Mouse (Mus musculus) urinary bladder, postnatal 10 days (tissue): Measurements from ENCODE around the gene Agap1.
"Not testable (repeated sequence)": the region's sequence is repeated elsewhere in the genome, so short reads cannot be mapped to it uniquely, and the experiment has no call there.

Source experiments
- DNase-seq: peaks from one replicate; pipeline ENCODE4 v3.0.0; 2022; ENCODE audit warnings: low spot score

Gene Agap1

DNA sequence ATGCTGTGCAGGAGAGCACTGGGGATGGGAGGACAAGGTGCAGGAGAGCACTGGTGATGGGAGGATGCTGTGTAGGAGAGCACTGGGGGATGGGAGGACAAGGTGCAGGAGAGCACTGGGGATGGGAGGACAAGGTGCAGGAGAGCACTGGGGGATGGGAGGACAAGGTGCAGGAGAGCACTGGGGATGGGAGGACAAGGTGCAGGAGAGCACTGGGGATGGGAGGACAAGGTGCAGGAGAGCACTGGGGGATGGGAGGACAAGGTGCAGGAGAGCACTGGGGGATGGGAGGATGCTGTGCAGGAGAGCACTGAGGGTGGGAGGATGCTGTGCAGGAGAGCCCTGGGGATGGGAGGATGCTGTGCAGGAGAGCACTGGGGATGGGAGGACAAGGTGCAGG, 47.3 kb downstream of the Agap1 start:
- not testable (repeated sequence) for DNase-seq

DNA sequence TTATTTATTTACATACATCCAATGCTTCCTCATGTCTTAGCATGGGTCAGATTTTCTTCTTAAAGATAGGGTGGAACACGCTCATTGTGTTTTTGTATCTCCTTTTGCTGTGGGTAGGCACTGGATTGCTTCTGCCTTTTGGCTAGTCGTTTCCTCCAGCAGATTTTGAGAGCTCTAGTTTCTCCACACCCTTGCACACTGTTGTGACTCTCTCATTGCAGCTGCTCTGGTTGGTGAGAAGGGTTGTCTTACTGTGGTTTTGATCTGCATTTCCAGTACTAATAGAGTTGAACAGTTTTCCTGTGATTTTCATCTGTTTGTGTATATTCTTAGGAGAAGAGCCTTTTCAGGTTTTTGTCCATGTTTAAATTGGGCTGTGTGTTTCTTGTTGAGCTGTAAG, 54.6 kb downstream of the Agap1 start:
- DNase-seq: no peak

DNA sequence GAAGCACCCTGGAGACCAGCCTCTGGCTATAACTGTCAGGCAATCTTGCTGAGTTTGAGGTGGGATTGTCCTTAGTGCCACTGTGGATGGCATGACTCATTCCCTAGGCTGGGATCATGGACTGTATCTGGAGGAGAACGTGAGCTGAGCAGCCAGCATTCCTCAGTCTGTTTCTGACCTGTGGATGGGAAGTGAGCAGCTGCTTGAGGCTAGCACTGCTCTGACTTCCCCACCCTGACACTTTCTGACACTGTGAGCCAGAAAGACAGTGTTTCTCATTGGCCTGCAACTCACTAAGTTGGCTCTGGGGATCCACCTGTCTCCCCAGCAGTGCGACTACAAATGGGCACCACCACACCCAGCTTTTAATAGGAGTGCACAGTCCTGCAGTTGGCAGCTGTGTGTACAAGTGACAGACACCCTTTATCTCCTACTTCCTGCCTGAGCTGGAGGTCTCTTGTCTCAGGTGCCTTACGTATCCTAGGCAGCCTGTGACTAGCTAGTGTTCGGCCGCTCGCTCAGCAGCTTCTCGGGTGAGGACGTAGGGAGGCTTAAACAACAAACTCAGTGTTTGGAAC, 55.2 kb downstream of the Agap1 start:
- DNase-seq: no peak

DNA sequence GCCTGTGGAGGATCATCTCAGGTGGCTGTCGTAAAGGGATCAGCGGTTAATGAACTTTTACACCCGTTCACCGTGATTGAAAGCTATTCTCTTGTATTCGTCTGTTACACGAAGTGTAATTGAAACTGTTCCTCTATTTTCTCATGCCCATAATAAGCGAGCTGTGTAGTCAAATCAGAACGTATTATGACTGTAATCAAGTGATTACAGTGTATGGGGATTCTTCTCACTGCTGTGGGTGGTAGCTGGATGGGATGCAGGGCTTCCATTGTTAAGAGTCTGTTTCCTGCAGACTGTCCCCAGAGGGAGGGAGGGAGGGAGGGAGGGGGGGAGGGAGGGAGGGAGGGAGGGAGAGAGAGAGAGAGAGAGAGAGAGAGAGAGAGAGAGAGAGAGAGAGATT, 56.1 kb downstream of the Agap1 start:
- no peak for DNase-seq

DNA sequence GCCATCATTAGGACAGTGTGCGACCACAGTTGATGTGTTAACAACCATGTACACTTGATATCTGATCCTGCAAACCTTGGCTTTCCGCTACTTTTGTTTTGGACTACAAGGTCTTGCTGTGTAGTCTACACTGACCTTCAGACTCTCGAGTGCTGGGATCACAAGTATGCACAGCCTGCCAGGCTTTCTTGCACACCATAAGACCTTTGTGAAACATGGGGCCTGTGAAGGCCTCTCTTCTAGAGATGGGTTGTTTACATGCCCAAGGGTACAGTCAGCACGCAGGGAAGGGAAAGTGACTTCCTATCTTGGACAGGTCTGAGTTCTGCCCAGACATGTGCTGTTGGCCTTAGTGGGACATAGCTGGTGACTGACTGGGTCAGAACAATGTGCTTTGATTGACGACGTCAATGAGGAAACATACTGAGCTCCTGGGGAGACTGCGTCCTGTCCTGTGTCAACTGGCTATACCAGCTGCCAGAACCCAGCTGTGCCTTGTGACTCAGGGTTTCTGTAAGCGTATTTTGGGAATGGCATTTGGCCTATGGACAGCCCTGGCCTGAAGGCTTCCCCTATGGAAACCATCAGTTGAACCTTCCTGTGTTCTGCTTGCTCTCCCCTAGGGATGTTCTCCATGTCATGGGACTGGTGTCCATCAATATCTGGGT, 59.1 kb downstream of the Agap1 start:
- DNase-seq: no peak

DNA sequence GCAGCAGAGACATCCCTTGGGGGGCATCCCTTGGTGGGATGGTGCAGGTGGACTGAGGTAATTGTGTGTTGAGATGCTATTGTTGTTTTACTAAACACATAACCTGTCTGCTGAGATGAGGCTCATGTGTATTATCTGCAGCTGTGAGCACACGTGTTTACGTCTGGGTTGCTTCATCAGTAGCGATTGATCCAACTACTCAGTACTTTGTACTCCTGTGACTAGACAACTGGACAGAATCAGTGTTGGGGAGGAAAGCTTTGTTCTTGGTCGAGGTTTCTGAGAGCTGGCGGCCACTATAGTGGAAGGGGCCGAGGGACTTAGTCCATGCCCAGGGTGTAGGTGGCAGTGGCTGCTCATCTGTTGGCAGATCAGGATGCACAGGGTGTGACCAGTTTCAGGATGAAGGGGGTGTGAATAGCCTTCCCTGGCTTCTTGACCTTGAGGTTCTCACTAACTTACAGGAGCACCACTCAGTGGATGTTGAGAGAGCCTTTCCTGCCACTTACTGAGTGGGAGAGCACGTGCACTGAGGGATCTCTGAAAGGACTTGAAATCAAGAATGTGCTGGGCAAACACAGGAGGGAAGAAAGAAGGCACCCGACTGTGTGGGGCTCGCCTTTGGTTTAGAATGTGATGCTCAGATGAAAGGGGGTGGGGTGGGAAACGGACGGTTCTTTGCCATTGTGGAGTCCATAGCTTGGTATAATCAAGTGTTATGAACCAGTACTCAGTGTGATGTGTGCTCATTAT, 61.4 kb downstream of the Agap1 start:
- DNase-seq: no peak

DNA sequence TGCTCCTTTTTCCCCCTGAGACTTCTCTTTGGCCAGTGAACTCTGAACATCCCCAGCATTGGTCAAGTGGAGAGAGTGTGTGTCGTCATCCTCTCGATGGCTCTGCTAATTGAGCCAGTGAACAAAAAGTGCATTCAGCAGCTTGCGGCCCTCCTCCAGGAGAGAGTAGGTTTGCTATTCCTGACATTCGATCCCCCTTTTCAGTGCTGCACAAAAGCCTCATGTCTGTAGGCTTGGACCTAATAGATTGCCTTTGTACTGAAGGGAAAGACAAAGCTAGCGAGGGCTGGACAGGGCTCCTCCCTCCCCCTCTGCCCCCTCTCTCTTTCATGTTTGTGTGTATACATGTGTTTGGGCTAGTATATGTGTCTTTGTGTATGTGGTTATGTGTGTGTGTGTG, 63.2 kb downstream of the Agap1 start:
- no peak for DNase-seq

DNA sequence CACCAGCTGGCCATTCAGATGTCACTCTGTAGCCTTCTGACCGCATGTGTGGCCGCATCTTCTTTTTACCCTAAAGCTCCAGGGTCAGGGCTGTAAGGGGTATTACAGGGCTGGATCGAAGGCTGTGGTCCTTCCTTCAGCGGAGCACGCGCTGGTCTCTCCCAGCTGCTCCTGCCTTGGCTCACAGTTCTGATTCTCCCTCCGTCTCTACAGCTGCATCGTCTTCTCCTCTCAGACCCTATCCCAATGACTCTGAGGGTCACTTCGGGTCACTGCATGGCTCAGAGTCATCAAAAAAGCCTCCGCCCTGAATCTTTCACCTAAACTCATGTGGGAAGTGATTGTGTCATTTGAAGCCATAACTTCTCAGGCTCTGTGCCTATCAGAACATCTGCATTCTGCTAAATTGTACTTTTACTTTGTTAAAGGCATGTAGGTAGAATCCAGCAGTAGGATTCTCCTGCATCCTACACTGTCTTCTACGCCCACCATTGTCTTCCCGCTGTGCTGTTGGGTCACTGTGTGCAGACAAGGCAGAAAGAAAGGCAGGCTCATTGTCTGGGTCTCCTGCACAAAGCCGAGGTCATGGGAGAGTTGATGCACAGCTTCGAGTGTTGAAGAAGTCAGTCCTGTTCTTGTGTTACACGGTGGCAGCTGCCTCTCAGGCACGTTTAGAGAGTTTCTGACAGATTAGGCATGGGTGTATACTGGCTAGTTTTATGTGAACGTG, 65.5 kb downstream of the Agap1 start:
- no peak for DNase-seq

DNA sequence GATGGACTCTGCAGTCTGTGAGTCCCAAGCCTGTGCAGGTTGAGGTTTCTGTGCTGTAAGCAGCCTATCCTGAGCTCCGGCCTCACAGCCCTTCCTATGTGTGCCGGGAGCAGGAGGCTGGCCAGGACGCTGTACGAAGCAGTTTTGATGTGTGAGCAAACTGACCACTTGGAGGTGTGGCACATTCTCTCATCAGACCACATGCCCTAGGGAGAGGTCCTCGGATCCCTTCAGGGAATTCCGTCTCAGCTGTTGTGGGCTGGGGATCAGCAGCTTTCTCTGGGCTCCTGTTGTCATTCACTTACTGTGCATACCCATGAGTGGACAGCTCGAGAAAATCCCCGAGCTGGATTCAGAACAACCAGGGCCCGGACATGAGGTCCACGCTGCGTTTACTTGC, 66.8 kb downstream of the Agap1 start:
- DNase-seq: no peak

DNA sequence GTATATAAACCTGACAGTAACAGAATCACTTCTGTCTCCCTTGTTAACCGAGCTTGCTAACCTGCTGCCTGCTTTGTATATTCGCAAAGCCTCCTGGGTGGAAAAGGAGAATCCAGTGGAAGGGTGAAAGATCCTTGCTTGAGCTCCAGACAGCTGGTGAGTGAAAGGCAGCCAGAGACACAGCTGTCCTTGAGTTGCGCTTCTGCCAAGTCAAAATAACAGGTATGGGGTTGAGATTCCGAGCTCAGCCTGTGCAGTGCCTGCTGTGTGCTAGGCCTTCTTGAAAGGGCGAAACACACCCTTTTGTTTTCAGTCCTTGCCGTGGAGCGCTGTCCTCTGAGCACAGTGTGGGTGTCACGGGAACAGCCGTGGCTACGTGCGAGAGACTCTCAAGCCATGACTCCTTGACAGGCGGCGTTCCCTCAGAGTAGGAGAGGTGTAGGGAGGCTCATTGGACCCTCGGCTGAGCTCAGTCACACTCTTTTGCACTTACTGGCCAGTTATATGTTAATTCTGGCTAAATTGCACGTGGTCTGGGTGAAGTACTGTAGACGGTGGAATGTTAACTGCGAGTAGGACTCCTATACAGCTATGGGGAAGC, 67.4 kb downstream of the Agap1 start:
- DNase-seq: no peak

DNA sequence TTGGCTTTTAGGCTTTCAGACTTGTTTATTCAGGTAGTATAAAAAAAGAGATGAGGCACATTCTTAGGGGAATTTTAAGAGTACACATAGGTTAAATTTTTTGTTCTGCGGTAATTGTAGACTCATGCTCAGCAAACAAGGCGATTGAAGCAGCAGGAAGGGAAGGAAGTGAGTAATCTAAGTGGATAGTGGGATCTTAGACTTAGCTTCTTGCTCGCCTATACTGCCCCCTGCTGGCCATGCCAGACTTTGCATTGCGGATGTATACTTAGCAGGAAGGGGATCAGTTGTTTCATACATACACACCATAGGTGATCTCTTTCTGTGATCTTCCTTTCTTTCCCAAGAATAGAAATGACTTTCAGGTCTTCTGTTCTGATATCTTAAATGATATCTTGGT, 69.8 kb downstream of the Agap1 start:
- DNase-seq: peak; percentile 72

DNA sequence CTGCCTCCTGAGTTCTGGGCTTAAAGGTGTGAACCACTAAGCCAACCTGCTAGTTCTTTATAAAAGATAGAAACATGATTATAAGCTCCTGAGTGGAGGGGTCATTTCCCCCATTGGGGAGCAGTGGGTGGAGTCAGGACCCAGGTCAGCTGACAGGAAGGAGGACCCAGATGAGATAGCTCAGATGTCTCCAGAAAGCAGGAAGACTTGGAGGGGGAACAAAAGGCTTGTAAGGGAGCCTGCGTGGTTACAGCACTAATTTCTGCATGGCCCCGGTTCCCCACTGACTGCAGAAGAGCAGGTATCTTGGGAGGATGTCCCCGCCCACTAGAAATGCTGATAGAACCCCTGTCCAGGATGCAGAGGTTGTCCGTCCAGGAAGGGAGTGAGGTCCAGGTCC, 70.4 kb downstream of the Agap1 start:
- no peak for DNase-seq

DNA sequence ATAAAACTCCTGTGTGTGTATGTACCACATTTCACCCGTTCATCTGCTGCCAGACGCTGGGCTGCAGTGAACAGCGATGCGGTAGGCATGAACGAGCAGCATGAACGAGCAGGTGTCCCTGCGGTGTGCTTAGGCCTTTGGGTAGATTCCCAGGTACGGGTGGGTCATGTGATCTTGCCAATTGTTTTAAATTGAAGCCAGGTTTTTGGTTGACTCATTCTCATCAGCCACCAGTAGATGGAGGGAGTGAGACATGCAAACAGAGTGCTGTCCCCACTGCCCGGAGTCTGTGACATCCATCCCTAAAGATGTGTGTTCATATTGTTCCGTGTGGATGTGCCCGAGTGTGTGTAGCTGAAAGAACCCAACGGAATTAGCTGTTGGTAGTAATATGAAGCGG, 71.2 kb downstream of the Agap1 start:
- DNase-seq: no peak

DNA sequence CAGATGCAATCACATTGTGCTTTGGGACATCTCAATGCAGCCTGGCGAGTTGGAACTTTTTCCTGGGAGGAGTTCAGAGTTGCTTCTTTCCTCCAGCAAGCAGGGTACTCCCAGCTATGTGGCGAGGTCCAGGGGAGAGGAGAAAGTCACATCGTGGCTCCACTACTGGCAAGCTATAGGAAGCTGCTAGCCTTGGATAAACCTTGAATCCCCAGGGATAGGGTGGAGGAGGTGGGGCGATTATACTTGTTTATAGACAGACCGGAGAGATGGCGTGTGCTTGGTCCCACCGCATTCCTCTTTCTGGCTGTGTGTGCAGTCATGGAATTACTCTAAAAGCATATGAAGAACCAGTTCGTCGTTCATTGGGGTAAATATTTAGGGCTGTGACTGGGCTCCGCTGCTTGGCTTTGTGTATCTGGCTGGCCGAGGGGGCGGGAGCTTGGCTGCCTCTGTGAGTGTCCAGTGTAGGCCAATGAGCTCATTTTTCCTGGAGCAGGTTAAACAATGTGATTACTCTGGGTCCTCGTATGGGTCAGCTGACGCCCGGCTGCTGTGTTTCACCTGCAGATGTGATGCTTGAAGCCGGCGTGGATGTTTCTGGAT, 74.2 kb downstream of the Agap1 start:
- no peak for DNase-seq

DNA sequence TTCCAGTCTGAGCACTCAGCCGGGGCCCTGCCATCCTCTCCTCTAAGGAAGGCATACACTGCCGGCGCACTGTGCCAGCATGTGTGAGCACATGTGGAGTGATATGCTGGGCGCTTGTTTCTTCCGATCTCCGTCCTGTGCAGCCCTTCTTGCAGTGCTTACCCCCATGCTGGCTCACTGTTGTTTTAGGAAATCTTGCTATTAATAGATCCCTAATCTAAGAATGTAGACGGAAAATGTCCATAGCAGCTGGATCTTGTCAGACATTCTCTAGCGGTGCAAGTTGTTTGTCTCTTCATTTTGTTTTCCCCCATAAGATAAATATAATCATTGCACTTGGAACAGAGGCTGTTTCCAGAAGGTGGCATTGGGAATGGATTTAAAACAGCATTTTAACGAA, 79.1 kb downstream of the Agap1 start:
- no peak for DNase-seq

DNA sequence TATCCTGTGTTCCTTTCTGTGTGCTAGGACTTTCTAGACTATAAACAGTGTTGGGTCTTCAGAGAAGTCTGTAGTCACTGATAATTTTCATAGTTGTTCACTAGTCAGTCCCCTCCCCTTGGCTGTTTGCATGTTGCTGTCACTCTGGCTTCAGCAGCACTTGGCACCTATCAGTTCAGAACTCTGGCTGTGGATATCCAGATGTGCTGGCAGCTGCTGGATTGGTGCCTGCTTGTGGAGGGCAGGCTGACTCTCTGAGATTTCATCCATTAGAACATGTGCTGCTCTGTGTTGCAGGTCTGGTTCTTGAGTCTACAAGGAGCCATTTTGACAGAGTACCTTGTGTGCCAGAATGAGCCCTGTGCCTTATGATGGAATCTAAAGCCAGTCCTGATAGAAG, 80.6 kb downstream of the Agap1 start:
- no peak for DNase-seq

DNA sequence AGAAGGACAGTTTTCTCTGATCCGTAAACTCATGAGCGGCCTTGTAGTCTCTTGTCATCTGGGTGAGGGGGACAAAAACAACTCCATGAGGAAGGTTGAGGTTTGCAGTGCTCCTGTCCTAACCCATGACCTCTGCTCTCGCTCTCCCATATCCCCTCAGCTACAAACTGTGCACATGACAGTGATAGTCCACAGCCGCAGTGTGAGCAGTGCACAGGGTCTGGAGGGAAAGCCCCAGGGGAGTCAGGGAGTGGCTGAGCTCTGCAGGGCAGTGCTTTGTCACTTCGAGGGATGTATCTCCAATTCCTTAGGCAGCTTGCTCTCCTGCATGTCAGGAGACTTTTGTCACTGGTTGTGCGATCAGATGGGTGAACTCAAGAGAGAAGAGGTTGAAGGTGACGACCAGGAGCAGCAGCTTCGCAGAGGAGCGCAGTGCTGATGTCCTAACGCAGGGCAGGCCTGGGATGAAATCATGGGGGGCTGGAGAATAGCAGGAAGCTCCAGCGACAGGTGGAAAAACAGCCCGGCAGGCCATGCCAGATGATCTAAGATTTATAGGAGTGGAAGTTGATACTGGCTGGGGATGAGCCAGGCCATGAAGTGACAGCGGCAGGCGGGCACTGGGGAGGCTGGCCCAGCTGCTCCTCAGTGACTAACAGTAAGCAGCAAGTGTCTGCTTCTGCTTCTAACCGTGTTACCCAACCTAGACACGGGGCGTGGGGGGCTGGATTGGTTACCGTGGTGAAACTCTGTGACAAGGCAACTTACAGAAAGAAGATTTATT, 83.7 kb downstream of the Agap1 start:
- DNase-seq: no peak

DNA sequence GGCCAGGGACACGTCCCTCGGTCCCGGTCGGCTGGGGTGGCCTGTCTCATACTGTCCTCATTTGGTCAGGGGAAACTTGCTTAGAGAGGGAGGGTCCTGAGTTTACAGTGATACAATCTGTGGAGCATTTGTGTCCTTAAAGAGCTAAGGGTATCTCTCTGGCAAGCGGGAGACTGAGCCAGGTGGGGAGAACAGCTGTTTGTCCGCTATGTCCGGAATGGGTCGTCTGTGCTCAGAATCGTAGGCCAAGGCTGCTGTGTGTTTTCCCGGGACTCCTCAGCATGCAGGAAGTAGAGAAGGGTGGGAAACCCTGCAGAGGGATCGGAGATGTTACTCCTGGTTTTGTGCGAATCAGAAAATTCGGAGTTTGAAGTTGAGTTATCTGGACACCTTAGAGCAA, 84.5 kb downstream of the Agap1 start:
- no peak for DNase-seq

DNA sequence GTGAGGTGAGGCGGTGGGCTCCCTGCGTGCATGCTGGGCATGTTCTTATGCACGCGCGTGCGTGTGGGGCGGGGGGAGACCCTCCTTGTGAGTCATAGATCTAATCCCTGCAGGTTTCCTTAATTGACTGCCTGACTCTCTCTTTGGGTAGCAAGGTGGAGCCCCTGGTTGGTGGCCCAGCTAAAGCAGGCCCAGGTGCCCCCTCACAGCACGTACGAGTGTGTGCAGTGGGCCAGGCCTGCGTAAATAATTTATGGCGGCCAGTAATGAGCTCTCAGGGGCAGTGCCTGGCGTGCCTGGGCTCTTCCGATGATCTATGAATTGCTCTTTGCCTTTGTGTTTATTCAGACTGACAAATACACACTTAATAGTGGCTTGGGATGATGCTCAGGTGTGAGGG, 86.5 kb downstream of the Agap1 start:
- DNase-seq: no peak

DNA sequence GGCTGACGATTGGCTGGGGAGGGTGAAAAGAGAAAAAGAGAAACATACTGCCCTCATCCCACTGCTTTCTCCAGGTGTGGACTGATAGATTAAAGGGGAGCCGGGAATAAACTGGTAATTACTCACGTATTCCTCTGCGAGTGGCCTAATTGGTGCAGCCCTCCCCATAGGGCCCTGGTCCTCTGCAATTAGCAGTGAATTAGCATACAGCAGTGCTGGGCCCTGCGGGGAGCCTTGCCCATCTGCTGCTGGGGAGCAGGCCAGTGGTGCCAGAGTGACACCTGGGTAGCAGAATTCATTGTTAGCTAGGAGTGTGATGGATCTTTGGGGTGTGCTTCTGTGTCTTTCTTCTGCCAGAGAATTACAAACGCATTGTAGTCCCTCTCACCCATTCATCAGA, 87.9 kb downstream of the Agap1 start:
- no peak for DNase-seq

DNA sequence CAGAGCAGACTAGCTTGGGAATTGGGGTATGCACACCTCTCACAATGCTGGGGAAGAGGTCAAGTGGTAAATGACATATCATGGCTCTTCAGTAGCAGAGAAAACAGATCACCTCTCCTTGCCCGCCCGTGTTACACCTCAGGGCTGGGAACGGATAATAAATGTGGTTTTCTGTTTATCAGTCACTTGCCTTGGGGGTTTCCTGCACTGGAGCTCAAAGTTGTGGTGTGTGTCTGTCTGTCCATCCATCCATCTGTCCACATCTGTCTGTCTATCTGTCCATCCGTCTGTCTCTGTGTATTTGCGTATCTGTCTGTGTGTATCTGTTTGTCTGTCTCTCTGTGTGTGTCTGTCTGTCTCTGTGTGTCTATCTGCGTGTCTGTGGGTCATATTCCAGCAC, 88.7 kb downstream of the Agap1 start:
- DNase-seq: no peak
